Mouse (Mus musculus): ENCODE results near the gene Trim27.

DNA sequence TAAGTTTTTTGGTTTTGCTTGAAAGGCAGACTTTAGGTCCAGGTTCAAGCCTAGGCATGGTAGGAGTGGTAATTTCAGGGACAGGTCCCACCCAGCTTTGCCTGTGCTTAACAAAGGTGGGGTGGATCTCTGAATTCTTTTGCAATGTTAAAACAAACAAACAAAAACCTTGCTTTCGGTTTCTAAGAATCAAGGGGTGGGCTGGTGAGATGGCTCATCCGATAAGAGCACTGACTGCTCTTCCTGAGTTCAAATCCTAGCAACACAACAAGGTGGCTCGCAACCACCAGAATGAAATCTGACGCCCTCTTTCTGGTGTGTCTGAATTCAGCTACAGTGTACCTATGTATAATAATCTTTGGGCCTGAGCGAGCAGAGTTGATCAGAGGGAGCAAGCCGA, 46.0 kb downstream of the Trim27 start:
- no peak for TF ChIP-seq CTCF (IDR thresholded peaks at IDR 0.05; ENCODE audit: control insufficient read depth, insufficient read depth, low read length)
- no peak for TF ChIP-seq POLR2A (IDR thresholded peaks at IDR 0.05; ENCODE audit: borderline replicate concordance, control insufficient read depth, low read depth, low read length)

Data from bone marrow, adult 2 months (tissue).